ENCODE assay signal across 24 mouse cellular contexts in genomic region chrX:52557489-52557888, GRCm38 (mm10). TPM values are rescaled to one million over a fixed set of nuclear protein-coding genes. Genes with fewer than 3 reads are reported as not detected.
DNase-seq lines count a peak whose midpoint lies in the region; ATAC-seq and TF ChIP-seq lines count a peak whose summit lies in the region.
"Had no signal": no experiment of that assay in that cellular context is flagged by ENCODE, and none has a peak within 500 bp of the region (broad histone marks: within the 10 kb centered on the region; RNA-seq: fewer than 3 reads in every experiment).

No protein-coding gene starts in this region.

- peak; percentile 15 for DNase-seq in gastrocnemius, adult 2 months
- no peak for DNase-seq in gastrocnemius, adult 8-10 months (ENCODE audit: low spot score in 2 of 2)
- peak; percentile 38 for DNase-seq in kidney, postnatal 0 days (ENCODE audit: low spot score)
- no peak for DNase-seq in kidney, adult 11 months
- peak; percentile 53 for DNase-seq in midbrain, embryonic 11.5 days (ENCODE audit: low spot score, missing footprints)
- peak; percentile 20 for DNase-seq in lung, postnatal 36 days
- no peak for DNase-seq in hindbrain, embryonic 14.5 days (ENCODE audit: low spot score)
- DNase-seq: adrenal gland, adult 2 months; cerebellum, adult 11 months; cerebellum, postnatal 14 days; embryo, embryonic 11 days; gastrocnemius, postnatal 36 days; thymus, adult 18-20 months had no signal

- H3K27me3 ChIP-seq in kidney, postnatal 0 days (ENCODE audit: insufficient read depth, low read length): no peaks in the 10 kb centered on the region
- no peaks in the 10 kb centered on the region for H3K27me3 ChIP-seq in midbrain, embryonic 11.5 days (ENCODE audit: control insufficient read depth, insufficient read depth, low read length)
- peaks cover 21% of the 10 kb centered on the region for H3K27me3 ChIP-seq in midbrain, embryonic 13.5 days
- H3K27me3 ChIP-seq in hindbrain, embryonic 14.5 days (ENCODE audit: control insufficient read depth, insufficient read depth, low read length): no peaks in the 10 kb centered on the region; the same call in 1 of the 2 replicates
- H3K27me3 ChIP-seq: CH12.LX; forebrain, embryonic 15.5 days; heart, embryonic 13.5 days; neural tube, embryonic 15.5 days had no signal

- intact Hi-C loops in gastrocnemius, adult 2 months (cut with DNase I): no loop called here

- H3K4me1 ChIP-seq in kidney, postnatal 0 days (replicated peaks; ENCODE audit: insufficient read depth, low read length): no peaks in the 10 kb centered on the region
- no peaks in the 10 kb centered on the region for H3K4me1 ChIP-seq in midbrain, embryonic 11.5 days (ENCODE audit: control insufficient read depth, insufficient read depth, low read length)
- no peaks in the 10 kb centered on the region for H3K4me1 ChIP-seq in midbrain, embryonic 13.5 days (replicated peaks)
- no peaks in the 10 kb centered on the region for H3K4me1 ChIP-seq in hindbrain, embryonic 14.5 days (replicated peaks; ENCODE audit: control insufficient read depth, insufficient read depth, low read length)
- H3K4me1 ChIP-seq: forebrain, embryonic 15.5 days; midbrain, embryonic 12.5 days; neural tube, embryonic 15.5 days had no signal

- H3K4me3 ChIP-seq in gastrocnemius, adult 2 months: no peak overlapping the region
- no peak overlapping the region for H3K4me3 ChIP-seq in kidney, postnatal 0 days (replicated peaks; ENCODE audit: low read depth, low read length)
- no peak overlapping the region for H3K4me3 ChIP-seq in midbrain, embryonic 11.5 days (ENCODE audit: low read depth, low read length)
- H3K4me3 ChIP-seq in midbrain, embryonic 13.5 days (replicated peaks): no peak overlapping the region
- H3K4me3 ChIP-seq in hindbrain, embryonic 14.5 days (replicated peaks; ENCODE audit: low read length): no peak overlapping the region
- H3K4me3 ChIP-seq: forebrain, embryonic 15.5 days; heart, embryonic 13.5 days; layer of hippocampus, adult 2 months; midbrain, embryonic 12.5 days; myocyte; neural tube, embryonic 15.5 days had no signal

- no peak for TF ChIP-seq CTCF in gastrocnemius, adult 2 months (IDR thresholded peaks at IDR 0.05)
- no peak for TF ChIP-seq CTCF in kidney, postnatal 0 days (IDR thresholded peaks at IDR 0.05; ENCODE audit: low read depth)

- H3K36me3 ChIP-seq in kidney, postnatal 0 days (ENCODE audit: insufficient read depth, low read length): no peaks in the 10 kb centered on the region
- H3K36me3 ChIP-seq in midbrain, embryonic 11.5 days (ENCODE audit: control insufficient read depth, insufficient read depth, low read length): no peaks in the 10 kb centered on the region
- no peaks in the 10 kb centered on the region for H3K36me3 ChIP-seq in midbrain, embryonic 13.5 days
- H3K36me3 ChIP-seq in hindbrain, embryonic 14.5 days (replicated peaks; ENCODE audit: control insufficient read depth, insufficient read depth): no peaks in the 10 kb centered on the region
- H3K36me3 ChIP-seq: forebrain, embryonic 15.5 days; heart, embryonic 13.5 days; midbrain, embryonic 12.5 days; neural tube, embryonic 15.5 days had no signal

- ATAC-seq in kidney, postnatal 0 days (replicated peaks; ENCODE audit: low FRiP score, low read depth): no peak
- ATAC-seq in midbrain, embryonic 11.5 days (ENCODE audit: low FRiP score): no peak
- ATAC-seq in midbrain, embryonic 13.5 days: no peak
- ATAC-seq in hindbrain, embryonic 14.5 days (ENCODE audit: low FRiP score): no peak
- ATAC-seq: forebrain, embryonic 15.5 days; inflammation-experienced regulatory T-cells, adult 6 months had no signal

- H3K4me2 ChIP-seq in kidney, postnatal 0 days (ENCODE audit: low read length): no peak overlapping the region
- no peak overlapping the region for H3K4me2 ChIP-seq in midbrain, embryonic 11.5 days
- no peak overlapping the region for H3K4me2 ChIP-seq in midbrain, embryonic 13.5 days (replicated peaks)
- no peak overlapping the region for H3K4me2 ChIP-seq in hindbrain, embryonic 14.5 days (replicated peaks)
- H3K4me2 ChIP-seq: forebrain, embryonic 15.5 days; heart, embryonic 13.5 days; liver, embryonic 11.5 days; midbrain, embryonic 12.5 days; neural tube, embryonic 15.5 days had no signal

- 74% methylated on average over 6 of the region's 6 CpGs for WGBS in kidney, postnatal 0 days
- WGBS in midbrain, embryonic 11.5 days: 85% methylated on average over 6 of the region's 6 CpGs
- WGBS in midbrain, embryonic 13.5 days: 85% methylated on average over 6 of the region's 6 CpGs
- 81% methylated on average over 6 of the region's 6 CpGs for WGBS in hindbrain, embryonic 14.5 days

- no peak overlapping the region for H3K9ac ChIP-seq in kidney, postnatal 0 days (ENCODE audit: low read depth, low read length)
- H3K9ac ChIP-seq in midbrain, embryonic 11.5 days (ENCODE audit: low read length): no peak overlapping the region
- no peak overlapping the region for H3K9ac ChIP-seq in midbrain, embryonic 13.5 days (replicated peaks)
- H3K9ac ChIP-seq in hindbrain, embryonic 14.5 days: no peak overlapping the region
- H3K9ac ChIP-seq: forebrain, embryonic 15.5 days; heart, embryonic 13.5 days; midbrain, embryonic 12.5 days; neural tube, embryonic 15.5 days had no signal

- H3K9me3 ChIP-seq in kidney, postnatal 0 days (replicated peaks; ENCODE audit: low read length): no peaks in the 10 kb centered on the region
- no peaks in the 10 kb centered on the region for H3K9me3 ChIP-seq in midbrain, embryonic 11.5 days (ENCODE audit: control insufficient read depth, low read length)
- H3K9me3 ChIP-seq in midbrain, embryonic 13.5 days: no peaks in the 10 kb centered on the region
- no peaks in the 10 kb centered on the region for H3K9me3 ChIP-seq in hindbrain, embryonic 14.5 days (ENCODE audit: control insufficient read depth, low read length)
- H3K9me3 ChIP-seq: forebrain, embryonic 15.5 days; heart, embryonic 13.5 days; midbrain, embryonic 12.5 days; neural tube, embryonic 15.5 days had no signal

- H3K27ac ChIP-seq in gastrocnemius, adult 2 months: no peak overlapping the region
- H3K27ac ChIP-seq in kidney, postnatal 0 days: no peak overlapping the region
- no peak overlapping the region for H3K27ac ChIP-seq in midbrain, embryonic 11.5 days (ENCODE audit: low read depth, low read length)
- no peak overlapping the region for H3K27ac ChIP-seq in midbrain, embryonic 13.5 days
- H3K27ac ChIP-seq in hindbrain, embryonic 14.5 days: no peak overlapping the region
- H3K27ac ChIP-seq: forebrain, embryonic 15.5 days; heart, embryonic 13.5 days; layer of hippocampus, adult 2 months; macrophage; midbrain, embryonic 12.5 days; neural tube, embryonic 15.5 days had no signal

RNA-seq across cellular contexts. Expression of gene Gpc3, which starts 56.3 kb away (rescaled TPM):
- total RNA-seq in gastrocnemius, adult 2 months (2021): 1 to 10 TPM; 4.9 to 7.6 TPM
- 1 to 10 TPM; 1.8 to 6.9 (median 4.1) TPM for total RNA-seq in gastrocnemius, adult 8-10 months (2022)
- polyA plus RNA-seq in kidney, postnatal 0 days (2015; fragmentation: Nextera tagmentation; extraction: Ambion mirVana): 1,010 and 1,051 TPM in 2 replicates
- 225 and 252 TPM in 2 replicates for polyA plus RNA-seq in midbrain, embryonic 11.5 days (2014; fragmentation: Nextera tagmentation; extraction: Ambion mirVana)
- polyA plus RNA-seq in midbrain, embryonic 13.5 days (2015; fragmentation: Nextera tagmentation; extraction: Ambion mirVana): 55.9 and 58.0 TPM in 2 replicates
- 101 and 122 TPM in 2 replicates for polyA plus RNA-seq in hindbrain, embryonic 14.5 days (2014; fragmentation: Nextera tagmentation; extraction: Ambion mirVana)
- total RNA-seq: CH12.LX had no signal
- polyA plus RNA-seq: inflammation-experienced regulatory T-cells, adult 6 months; macrophage; myocyte had no signal

Comparison
In these comparisons a context has a peak if more than half of its experiments do, and no peak if none do; other contexts are left out.
1. DNase-seq: peak in gastrocnemius, adult 2 months (single experiment), kidney, postnatal 0 days (single experiment), midbrain, embryonic 11.5 days (single experiment) and lung, postnatal 36 days (single experiment); none in gastrocnemius, adult 8-10 months (0 of 2), kidney, adult 11 months (single experiment) and hindbrain, embryonic 14.5 days (single experiment).